17 mouse cellular contexts compared by ENCODE assay signal in genomic region chr8:84241821-84242220, GRCm38 (mm10). TPM values are rescaled to one million over a fixed set of nuclear protein-coding genes. Genes with fewer than 3 reads are reported as not detected.
DNase-seq lines count a peak whose midpoint lies in the region; ATAC-seq and TF ChIP-seq lines count a peak whose summit lies in the region.
"Had no signal": no experiment of that assay in that cellular context is flagged by ENCODE, and none has a peak within 500 bp of the region (broad histone marks: within the 10 kb centered on the region; RNA-seq: fewer than 3 reads in every experiment).

No protein-coding gene starts in this region.

- H3K9me3 ChIP-seq in heart, embryonic 16.5 days (replicated peaks; ENCODE audit: control insufficient read depth, low read length): no peaks in the 10 kb centered on the region
- no peaks in the 10 kb centered on the region for H3K9me3 ChIP-seq in heart, embryonic 10.5 days
- H3K9me3 ChIP-seq: embryonic facial prominence, embryonic 15.5 days; midbrain, embryonic 15.5 days had no signal

- DNase-seq in adrenal gland, postnatal 10 days: peak; percentile 35
- DNase-seq in adrenal gland, adult 8-10 months: no peak
- no peak for DNase-seq in heart, embryonic 10.5 days (ENCODE audit: low spot score)
- peak; percentile 60 for DNase-seq in left cerebral cortex, postnatal 4 days
- DNase-seq in left cerebral cortex, adult 18-20 months (ENCODE audit: low spot score in 2 of 2): no peak
- peak; percentile 71 to 75 for DNase-seq in kidney, postnatal 36 days
- no peak for DNase-seq in thymus, adult 2 months
- DNase-seq: cerebellum, adult 18-20 months; gastrocnemius, postnatal 10 days; heart, postnatal 10 days; lung, embryonic 14.5 days; right cerebral cortex, postnatal 14 days had no signal

- intact Hi-C loops in left cerebral cortex, postnatal 4 days (cut with DNase I): no loop called here

- no peak for ATAC-seq in heart, embryonic 16.5 days (replicated peaks; ENCODE audit: extremely low read depth, insufficient read depth, low FRiP score)
- ATAC-seq: midbrain, embryonic 15.5 days had no signal

- no peak overlapping the region for H3K4me3 ChIP-seq in heart, embryonic 16.5 days (ENCODE audit: low read length)
- no peak overlapping the region for H3K4me3 ChIP-seq in heart, embryonic 10.5 days
- H3K4me3 ChIP-seq in thymus, adult 2 months (ENCODE audit: control insufficient read depth, insufficient read depth, low read length): no peak overlapping the region
- H3K4me3 ChIP-seq: embryonic facial prominence, embryonic 15.5 days; midbrain, embryonic 15.5 days had no signal

- WGBS in heart, embryonic 16.5 days: 32% methylated on average over 2 of the region's 2 CpGs
- WGBS in heart, embryonic 10.5 days: 75% methylated on average over 2 of the region's 2 CpGs
- WGBS in thymus, adult 2 months: 85% methylated on average over 2 of the region's 2 CpGs

- peaks cover 21% of the 10 kb centered on the region for H3K4me1 ChIP-seq in heart, embryonic 16.5 days (ENCODE audit: control insufficient read depth, insufficient read depth, low read length)
- H3K4me1 ChIP-seq in heart, embryonic 10.5 days: peaks cover 13% of the 10 kb centered on the region
- peaks cover 7% of the 10 kb centered on the region for H3K4me1 ChIP-seq in thymus, adult 2 months (replicated peaks; ENCODE audit: control insufficient read depth, insufficient read depth, low read length)

- H3K27me3 ChIP-seq in heart, embryonic 16.5 days (ENCODE audit: control insufficient read depth, insufficient read depth, low read length): no peaks in the 10 kb centered on the region
- H3K27me3 ChIP-seq in heart, embryonic 10.5 days (ENCODE audit: insufficient read depth, poor library complexity, severe bottlenecking): no peaks in the 10 kb centered on the region
- no peaks in the 10 kb centered on the region for H3K27me3 ChIP-seq in thymus, adult 2 months (ENCODE audit: control insufficient read depth, insufficient read depth, low read length)
- H3K27me3 ChIP-seq: embryonic facial prominence, embryonic 15.5 days; midbrain, embryonic 15.5 days had no signal

- no peak overlapping the region for H3K4me2 ChIP-seq in heart, embryonic 16.5 days (ENCODE audit: low read depth, low read length)
- H3K4me2 ChIP-seq: embryonic facial prominence, embryonic 15.5 days; liver, embryonic 11.5 days; lung, embryonic 14.5 days; midbrain, embryonic 15.5 days had no signal

- TF ChIP-seq POLR2A in thymus, adult 2 months (IDR thresholded peaks at IDR 0.05; ENCODE audit: control insufficient read depth, extremely low read depth, insufficient read depth, low read length, poor library complexity): no peak

- H3K9ac ChIP-seq in heart, embryonic 16.5 days (ENCODE audit: low read length): no peak overlapping the region
- H3K9ac ChIP-seq: embryonic facial prominence, embryonic 15.5 days; lung, embryonic 14.5 days; midbrain, embryonic 15.5 days had no signal

- H3K27ac ChIP-seq in heart, embryonic 16.5 days (ENCODE audit: low read length): peak overlapping the region; percentile 59
- H3K27ac ChIP-seq in heart, embryonic 10.5 days: no peak overlapping the region
- H3K27ac ChIP-seq in thymus, adult 2 months (ENCODE audit: control insufficient read depth, insufficient read depth, low read length): no peak overlapping the region
- H3K27ac ChIP-seq: embryonic facial prominence, embryonic 15.5 days; macrophage; midbrain, embryonic 15.5 days had no signal

- peaks cover 27% of the 10 kb centered on the region for H3K36me3 ChIP-seq in heart, embryonic 16.5 days (ENCODE audit: control insufficient read depth, insufficient read depth)
- peaks cover 27% of the 10 kb centered on the region for H3K36me3 ChIP-seq in heart, embryonic 10.5 days
- peaks cover 17% of the 10 kb centered on the region for H3K36me3 ChIP-seq in thymus, adult 2 months (ENCODE audit: control insufficient read depth, insufficient read depth, low read length)

- no peak for TF ChIP-seq CTCF in thymus, adult 2 months (IDR thresholded peaks at IDR 0.05; ENCODE audit: borderline replicate concordance, control insufficient read depth, extremely low read depth, insufficient read depth, low read length, poor library complexity)

RNA-seq across cellular contexts. Expression of gene Zswim4, which starts 5.0 kb away (rescaled TPM):
- 10 to 100 TPM; 22.7 to 26.3 TPM for total RNA-seq in adrenal gland, postnatal 10 days (2021)
- total RNA-seq in adrenal gland, adult 8-10 months (2022): 10 to 100 TPM; 36.2 to 53.9 (median 48.0) TPM
- 8.4 and 9.9 TPM in 2 replicates for polyA plus RNA-seq in heart, embryonic 16.5 days (2015; fragmentation: Nextera tagmentation; extraction: Ambion mirVana)
- polyA plus RNA-seq in heart, embryonic 10.5 days (2016; fragmentation: Nextera tagmentation; extraction: Ambion mirVana): 14.4 and 17.5 TPM in 2 replicates
- 10 to 100 TPM; 22.9 to 23.3 TPM for total RNA-seq in left cerebral cortex, postnatal 4 days (2021)
- 10 to 100 TPM; 16.8 to 19.1 TPM for total RNA-seq in left cerebral cortex, adult 18-20 months (2021)
- polyA plus RNA-seq in thymus, adult 2 months (2012; rRNA removed): 53.0 and 59.0 TPM in 2 replicates

RNA-seq across cellular contexts. Expression of gene D8Ertd738e, which starts 7.7 kb away (rescaled TPM):
- 100 to 1,000 TPM; 210 to 233 TPM for total RNA-seq in adrenal gland, postnatal 10 days (2021)
- 100 to 1,000 TPM; 171 to 296 (median 225) TPM for total RNA-seq in adrenal gland, adult 8-10 months (2022)
- polyA plus RNA-seq in heart, embryonic 16.5 days (2015; fragmentation: Nextera tagmentation; extraction: Ambion mirVana): 297 and 311 TPM in 2 replicates
- 353 and 374 TPM in 2 replicates for polyA plus RNA-seq in heart, embryonic 10.5 days (2016; fragmentation: Nextera tagmentation; extraction: Ambion mirVana)
- total RNA-seq in left cerebral cortex, postnatal 4 days (2021): 100 to 1,000 TPM; 105 to 120 TPM
- total RNA-seq in left cerebral cortex, adult 18-20 months (2021): 100 to 1,000 TPM; 136 to 146 TPM
- 159 and 193 TPM in 2 replicates for polyA plus RNA-seq in thymus, adult 2 months (2012; rRNA removed)

RNA-seq across cellular contexts. Expression of gene Mri1, which starts 15.3 kb away (rescaled TPM):
- 10 to 100 TPM; 28.0 to 34.4 TPM for total RNA-seq in adrenal gland, postnatal 10 days (2021)
- total RNA-seq in adrenal gland, adult 8-10 months (2022): 10 to 100 TPM; 26.9 to 52.8 (median 51.6) TPM
- polyA plus RNA-seq in heart, embryonic 16.5 days (2015; fragmentation: Nextera tagmentation; extraction: Ambion mirVana): 45.0 and 46.2 TPM in 2 replicates
- polyA plus RNA-seq in heart, embryonic 10.5 days (2016; fragmentation: Nextera tagmentation; extraction: Ambion mirVana): 60.5 and 74.9 TPM in 2 replicates
- total RNA-seq in left cerebral cortex, postnatal 4 days (2021): 10 to 100 TPM; 25.1 to 26.4 TPM
- 10 to 100 TPM; 13.2 to 15.6 TPM for total RNA-seq in left cerebral cortex, adult 18-20 months (2021)
- 89.6 and 107 TPM in 2 replicates for polyA plus RNA-seq in thymus, adult 2 months (2012; rRNA removed)

RNA-seq across cellular contexts. Expression of gene Ccdc130, which starts 28.4 kb away (rescaled TPM):
- 10 to 100 TPM; 14.2 to 16.5 TPM for total RNA-seq in adrenal gland, postnatal 10 days (2021)
- 10 to 100 TPM; 21.5 to 27.7 (median 24.6) TPM for total RNA-seq in adrenal gland, adult 8-10 months (2022)
- 14.9 and 19.4 TPM in 2 replicates for polyA plus RNA-seq in heart, embryonic 16.5 days (2015; fragmentation: Nextera tagmentation; extraction: Ambion mirVana)
- polyA plus RNA-seq in heart, embryonic 10.5 days (2016; fragmentation: Nextera tagmentation; extraction: Ambion mirVana): 18.8 and 20.8 TPM in 2 replicates
- 10 to 100 TPM; 19.7 to 23.5 TPM for total RNA-seq in left cerebral cortex, postnatal 4 days (2021)
- total RNA-seq in left cerebral cortex, adult 18-20 months (2021): 10 to 100 TPM; 21.0 to 23.5 TPM
- 63.1 and 65.3 TPM in 2 replicates for polyA plus RNA-seq in thymus, adult 2 months (2012; rRNA removed)

RNA-seq across cellular contexts. Expression of gene Nanos3, which starts 56.8 kb away (rescaled TPM):
- 1 to 10 TPM in 1 of 2 experiments, under 1 TPM in 1; 0.96 to 2.3 TPM for total RNA-seq in adrenal gland, postnatal 10 days (2021)
- total RNA-seq in adrenal gland, adult 8-10 months (2022): 1 to 10 TPM in 2 of 4 experiments, under 1 TPM in 2; 0.75 to 2.9 (median 1.2) TPM
- polyA plus RNA-seq in heart, embryonic 16.5 days (2015; fragmentation: Nextera tagmentation; extraction: Ambion mirVana): 1.5 and 1.6 TPM in 2 replicates
- 1.2 and 2.3 TPM in 2 replicates for polyA plus RNA-seq in heart, embryonic 10.5 days (2016; fragmentation: Nextera tagmentation; extraction: Ambion mirVana)
- total RNA-seq in left cerebral cortex, postnatal 4 days (2021): 10 to 100 TPM in 1 of 2 experiments, 1 to 10 TPM in 1; 8.1 to 11.4 TPM
- 1 to 10 TPM in 1 of 2 experiments, under 1 TPM in 1; 0.70 to 2.0 TPM for total RNA-seq in left cerebral cortex, adult 18-20 months (2021)
- polyA plus RNA-seq in thymus, adult 2 months (2012; rRNA removed): 5.5 and 8.5 TPM in 2 replicates
- polyA plus RNA-seq: macrophage had no signal

Comparison
In these comparisons a context has a peak if more than half of its experiments do, and no peak if none do; other contexts are left out.
1. DNase-seq: peak in adrenal gland, postnatal 10 days (single experiment), left cerebral cortex, postnatal 4 days (single experiment) and kidney, postnatal 36 days (2 of 2); none in adrenal gland, adult 8-10 months (single experiment), heart, embryonic 10.5 days (single experiment), left cerebral cortex, adult 18-20 months (0 of 2) and thymus, adult 2 months (single experiment).